Mouse (Mus musculus): ENCODE measurements at regions not wholly inside any gene's neighbourhood (a gene's known extent, or its start where the extent isn't known, plus 50 kb on each side); places are given as distances from the start of the nearest gene placed in this dataset.
A peak's percentile ranks its signal among the peaks of the same experiment; 100 is the strongest.

GRCm38 (mm10) chr16:92953936-92954654 lies 128.1 kb upstream of the Runx1 start:
- peaks cover 23% of the 10 kb centered on the region for H3K4me1 ChIP-seq (replicated peaks; ENCODE audit: insufficient read depth, low read length)
- H3K4me2 ChIP-seq (ENCODE audit: low read length), result no peak overlapping the region
- DNase-seq (ENCODE audit: low spot score) (peak; percentile 90), ATAC-seq (replicated peaks; ENCODE audit: low FRiP score, low read depth) (peak; percentile 87)
- H3K36me3 ChIP-seq (ENCODE audit: insufficient read depth, low read length), result no peaks in the 10 kb centered on the region
- 29% methylated on average over 11 of the region's 11 CpGs for WGBS
- no peak overlapping the region for H3K4me3 ChIP-seq (replicated peaks; ENCODE audit: low read depth, low read length)
- peak; percentile 14; the same call in 1 of the 2 replicates for TF ChIP-seq CTCF (IDR thresholded peaks at IDR 0.05; ENCODE audit: low read depth)
- H3K27me3 ChIP-seq (ENCODE audit: insufficient read depth, low read length), result no peaks in the 10 kb centered on the region
- no peaks in the 10 kb centered on the region for H3K9me3 ChIP-seq (replicated peaks; ENCODE audit: low read length)
- H3K9ac ChIP-seq (ENCODE audit: low read depth, low read length), result no peak overlapping the region
- peak overlapping the region; percentile 26 for H3K27ac ChIP-seq

DNA sequence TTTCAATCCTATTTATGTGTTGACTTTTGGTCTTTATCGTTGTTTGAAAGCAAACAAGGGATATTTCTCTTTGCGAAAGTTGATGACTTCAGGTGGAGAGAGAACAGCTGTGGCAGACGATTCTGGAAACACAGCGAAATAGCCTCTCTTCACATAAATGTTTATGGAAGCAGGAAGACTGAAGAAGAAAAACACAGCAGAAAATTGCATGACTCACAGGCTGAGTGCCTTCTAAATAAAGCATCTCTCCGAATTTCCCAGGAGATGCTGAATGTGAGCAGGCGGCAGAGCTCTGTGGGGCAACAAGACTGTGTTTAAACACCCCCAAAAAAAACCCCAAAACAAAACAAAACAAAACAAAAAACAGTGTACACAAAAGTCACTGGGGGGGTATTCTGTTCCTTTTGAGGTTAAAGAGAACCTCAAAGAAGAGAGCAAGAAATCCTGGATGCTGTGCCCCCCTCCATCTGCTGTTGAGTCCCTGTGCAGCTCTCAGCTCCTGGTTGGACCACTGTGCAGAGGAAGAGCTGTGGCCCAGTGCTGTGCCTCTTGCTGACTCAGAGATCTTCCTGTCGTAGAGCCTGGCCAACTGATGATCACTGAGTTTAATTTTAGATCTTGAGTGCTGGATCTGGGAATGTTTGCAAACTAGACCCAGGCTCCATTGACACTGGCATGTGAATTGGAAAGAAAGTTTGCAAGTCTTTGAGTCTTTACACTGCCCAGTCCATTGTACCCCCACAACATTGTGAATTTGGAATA lies 126.6 kb upstream of the Runx1 start:
- Histone ChIP-seq H3K27me3 (ENCODE audit: insufficient read depth, low read length) (no peaks in the 10 kb centered on the region), H3K9ac (ENCODE audit: low read depth, low read length) (no peak overlapping the region), H3K9me3 (replicated peaks; ENCODE audit: low read length) (no peaks in the 10 kb centered on the region), H3K4me1 (replicated peaks; ENCODE audit: insufficient read depth, low read length) (peaks cover 23% of the 10 kb centered on the region), H3K36me3 (ENCODE audit: insufficient read depth, low read length) (no peaks in the 10 kb centered on the region), H3K27ac (no peak overlapping the region), H3K4me2 (ENCODE audit: low read length) (no peak overlapping the region), H3K4me3 (replicated peaks; ENCODE audit: low read depth, low read length) (no peak overlapping the region)
- ATAC-seq (replicated peaks; ENCODE audit: low FRiP score, low read depth) (no peak), DNase-seq (ENCODE audit: low spot score) (peak; percentile 47)
- 25% methylated on average over 7 of the region's 7 CpGs for WGBS
- no peak for TF ChIP-seq CTCF (IDR thresholded peaks at IDR 0.05; ENCODE audit: low read depth)

DNA sequence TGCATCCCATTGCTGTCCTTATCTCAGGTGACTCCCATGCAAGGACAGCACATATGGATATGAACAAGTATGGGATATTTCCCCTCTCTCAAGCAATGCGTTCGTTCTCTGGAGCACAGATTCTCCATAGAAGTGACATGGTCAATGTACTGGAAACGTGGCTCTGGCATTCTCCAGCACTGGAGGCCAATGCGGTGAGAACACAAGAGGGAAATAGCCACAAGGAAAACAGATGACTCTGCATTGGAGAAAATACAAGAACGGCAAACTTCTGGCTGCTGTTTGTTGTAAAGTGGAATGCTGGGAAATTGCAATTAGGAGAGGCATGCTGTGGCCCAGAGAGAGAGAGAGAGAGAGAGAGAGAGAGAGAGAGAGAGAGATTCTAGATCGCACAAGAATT lies 125.6 kb upstream of the Runx1 start:
- H3K36me3 ChIP-seq (ENCODE audit: insufficient read depth, low read length), result no peaks in the 10 kb centered on the region
- TF ChIP-seq CTCF (IDR thresholded peaks at IDR 0.05; ENCODE audit: low read depth), result no peak
- no peak for ATAC-seq (replicated peaks; ENCODE audit: low FRiP score, low read depth)
- peaks cover 23% of the 10 kb centered on the region for H3K4me1 ChIP-seq (replicated peaks; ENCODE audit: insufficient read depth, low read length)
- no peaks in the 10 kb centered on the region for H3K9me3 ChIP-seq (replicated peaks; ENCODE audit: low read length)
- H3K4me2 ChIP-seq (ENCODE audit: low read length), result no peak overlapping the region
- H3K27ac ChIP-seq, result no peak overlapping the region
- no peak overlapping the region for H3K4me3 ChIP-seq (replicated peaks; ENCODE audit: low read depth, low read length)
- no peak overlapping the region for H3K9ac ChIP-seq (ENCODE audit: low read depth, low read length)
- 61% methylated on average over 6 of the region's 6 CpGs for WGBS
- DNase-seq (ENCODE audit: low spot score), result no peak
- no peaks in the 10 kb centered on the region for H3K27me3 ChIP-seq (ENCODE audit: insufficient read depth, low read length)

GRCm38 (mm10) chr16:92948494-92948893 lies 122.5 kb upstream of the Runx1 start:
- Histone ChIP-seq H3K9ac (ENCODE audit: low read depth, low read length) (no peak overlapping the region), H3K4me3 (replicated peaks; ENCODE audit: low read depth, low read length) (no peak overlapping the region), H3K27ac (no peak overlapping the region), H3K9me3 (replicated peaks; ENCODE audit: low read length) (no peaks in the 10 kb centered on the region), H3K4me1 (replicated peaks; ENCODE audit: insufficient read depth, low read length) (peaks cover 8% of the 10 kb centered on the region), H3K36me3 (ENCODE audit: insufficient read depth, low read length) (no peaks in the 10 kb centered on the region), H3K27me3 (ENCODE audit: insufficient read depth, low read length) (no peaks in the 10 kb centered on the region), H3K4me2 (ENCODE audit: low read length) (no peak overlapping the region)
- TF ChIP-seq CTCF (IDR thresholded peaks at IDR 0.05; ENCODE audit: low read depth), result no peak
- no peak for ATAC-seq (replicated peaks; ENCODE audit: low FRiP score, low read depth)
- WGBS, result 91% methylated on average over 13 of the region's 13 CpGs
- DNase-seq (ENCODE audit: low spot score), result no peak

- no peak overlapping the region for H3K4me3 ChIP-seq (replicated peaks; ENCODE audit: low read depth, low read length)
- ATAC-seq (replicated peaks; ENCODE audit: low FRiP score, low read depth) (no peak), DNase-seq (ENCODE audit: low spot score) (no peak)
- no peaks in the 10 kb centered on the region for H3K9me3 ChIP-seq (replicated peaks; ENCODE audit: low read length)
- 80% methylated on average over 4 of the region's 4 CpGs for WGBS
- no peaks in the 10 kb centered on the region for H3K36me3 ChIP-seq (ENCODE audit: insufficient read depth, low read length)
- no peak overlapping the region for H3K9ac ChIP-seq (ENCODE audit: low read depth, low read length)
- no peak overlapping the region for H3K27ac ChIP-seq
- H3K4me1 ChIP-seq (replicated peaks; ENCODE audit: insufficient read depth, low read length), result no peaks in the 10 kb centered on the region
- no peak for TF ChIP-seq CTCF (IDR thresholded peaks at IDR 0.05; ENCODE audit: low read depth)
- H3K27me3 ChIP-seq (ENCODE audit: insufficient read depth, low read length), result no peaks in the 10 kb centered on the region
- no peak overlapping the region for H3K4me2 ChIP-seq (ENCODE audit: low read length)
Measured at GRCm38 (mm10) chr16:92946554-92946953, 120.6 kb upstream of the Runx1 start.

- WGBS, result 85% methylated on average over 2 of the region's 2 CpGs
- no peak for TF ChIP-seq CTCF (IDR thresholded peaks at IDR 0.05; ENCODE audit: low read depth)
- no peak overlapping the region for H3K27ac ChIP-seq
Measured at GRCm38 (mm10) chr16:92943901-92944300, 118.0 kb upstream of the Runx1 start.

More at GRCm38 (mm10) chr16:92943901-92944300, 118.0 kb upstream of the Runx1 start:
- Histone ChIP-seq H3K4me3 (replicated peaks; ENCODE audit: low read depth, low read length) (no peak overlapping the region), H3K4me1 (replicated peaks; ENCODE audit: insufficient read depth, low read length) (no peaks in the 10 kb centered on the region), H3K9ac (ENCODE audit: low read depth, low read length) (no peak overlapping the region), H3K4me2 (ENCODE audit: low read length) (no peak overlapping the region), H3K36me3 (ENCODE audit: insufficient read depth, low read length) (no peaks in the 10 kb centered on the region), H3K9me3 (replicated peaks; ENCODE audit: low read length) (no peaks in the 10 kb centered on the region), H3K27me3 (ENCODE audit: insufficient read depth, low read length) (no peaks in the 10 kb centered on the region)
- no peak for ATAC-seq (replicated peaks; ENCODE audit: low FRiP score, low read depth)
- DNase-seq (ENCODE audit: low spot score), result no peak

All from kidney, postnatal 0 days (tissue).